Mouse (Mus musculus) adrenal gland, postnatal 14 days (tissue): ENCODE measurements around the gene Hectd1. TPM values are rescaled to one million over a fixed set of nuclear protein-coding genes. Genes with fewer than 3 reads are reported as not detected.

Experiments
- DNase-seq: peaks from one replicate; pipeline ENCODE4 v3.0.0; 2021; ENCODE audit warnings: mixed read lengths
- long read RNA-seq, 2 experiments: library from polyadenylated mRNA; stranded (forward); transcript quantifications; one replicate each; pipeline ENCODE4 v2.0.0; 2021
- total RNA-seq: library from RNA; stranded (reverse); gene quantifications from 2 replicates; pipeline ENCODE4 v1.2.3, GENCODE M21; 2021

Hectd1 gene
- total RNA-seq = 92.9 and 94.0 TPM in 2 replicates
- long read RNA-seq, experiment 1, full-length matches to known transcripts = 1 of 15 reads
- long read RNA-seq, experiment 1, partial matches to known transcripts = 10 of 15 reads
- long read RNA-seq, experiment 1, other reads (novel, unspliced or antisense) = 4 of 15 reads
- long read RNA-seq, experiment 2, partial matches to known transcripts = 1 of 8 reads
- long read RNA-seq, experiment 2, other reads (novel, unspliced or antisense) = 7 of 8 reads

- DNase-seq = peak; percentile 91
Observed at GRCm38 (mm10) chr12:51829290-51830076, at the start of gene Hectd1. Gene Hectd1, minus strand, starts transcription at chr12:51829536.

GRCm38 (mm10) chr12:51871446-51872144, 42.3 kb upstream of the Hectd1 start:
- no peak for DNase-seq

GRCm38 (mm10) chr12:51869511-51869910, 40.2 kb upstream of the Hectd1 start:
- no peak for DNase-seq

GRCm38 (mm10) chr12:51867076-51867475, 37.7 kb upstream of the Hectd1 start:
- no peak for DNase-seq

GRCm38 (mm10) chr12:51866226-51866910, 37.0 kb upstream of the Hectd1 start:
- DNase-seq = peak; percentile 62

GRCm38 (mm10) chr12:51865790-51866179, 36.4 kb upstream of the Hectd1 start:
- peak; percentile 36 for DNase-seq

GRCm38 (mm10) chr12:51865061-51865789, 35.9 kb upstream of the Hectd1 start:
- peak; percentile 37 for DNase-seq

- no peak for DNase-seq
Observed at GRCm38 (mm10) chr12:51863116-51864002, 34.0 kb upstream of the Hectd1 start.

- no peak for DNase-seq
Observed at GRCm38 (mm10) chr12:51858134-51859028, 29.0 kb upstream of the Hectd1 start.

- DNase-seq = no peak
Observed at GRCm38 (mm10) chr12:51856768-51857295, 27.5 kb upstream of the Hectd1 start.

GRCm38 (mm10) chr12:51855872-51856271, 26.5 kb upstream of the Hectd1 start:
- DNase-seq = no peak

- no peak for DNase-seq
Observed at GRCm38 (mm10) chr12:51855453-51855852, 26.1 kb upstream of the Hectd1 start.

- DNase-seq = no peak
Observed at GRCm38 (mm10) chr12:51851617-51852016, 22.3 kb upstream of the Hectd1 start.

GRCm38 (mm10) chr12:51851155-51851554, 21.8 kb upstream of the Hectd1 start:
- no peak for DNase-seq

GRCm38 (mm10) chr12:51850339-51850738, 21.0 kb upstream of the Hectd1 start:
- no peak for DNase-seq

- DNase-seq = no peak
Observed at GRCm38 (mm10) chr12:51849902-51850301, 20.6 kb upstream of the Hectd1 start.

GRCm38 (mm10) chr12:51847953-51848680, 18.8 kb upstream of the Hectd1 start:
- peak; percentile 70 for DNase-seq

GRCm38 (mm10) chr12:51845261-51845660, 15.9 kb upstream of the Hectd1 start:
- no peak for DNase-seq
